Mouse (Mus musculus) CH12.LX (cell line): ENCODE measurements around the gene Mroh2a.

Experiments used
- CHD2 ChIP-seq: IDR thresholded peaks from 2 replicates; pipeline ENCODE4 v1.6.1; 2011; ENCODE audit warnings: low read length, improper control_type of control experiment
- CTCF ChIP-seq, 2 experiments: IDR thresholded peaks in 1 of 2; conservative IDR thresholded peaks in 1 of 2; 2 replicates each; pipeline ENCODE4 v1.5.1; 2011 to 2012; ENCODE audit warnings: low read depth in 2 of 2, low read length in 2 of 2, improper control_type of control experiment in 1 of 2, inconsistent platforms in 1 of 2, mild to moderate bottlenecking in 1 of 2, moderate library complexity in 1 of 2
- EP300 ChIP-seq: IDR thresholded peaks from 2 replicates; pipeline ENCODE4 v1.6.1; 2011; ENCODE audit warnings: low read length, improper control_type of control experiment
- GABPA ChIP-seq: IDR thresholded peaks from 2 replicates; pipeline ENCODE4 v1.6.1; 2012; ENCODE audit warnings: low read depth, low read length, improper control_type of control experiment, inconsistent platforms; ENCODE audit not compliant: insufficient replicate concordance
- MXI1 ChIP-seq: IDR thresholded peaks from 2 replicates; pipeline ENCODE4 v1.6.1; 2011; ENCODE audit warnings: mild to moderate bottlenecking, low read depth, low read length, improper control_type of control experiment
- NRF1 ChIP-seq: IDR thresholded peaks from 2 replicates; pipeline ENCODE4 v1.6.1; 2014; ENCODE audit warnings: low read depth, mild to moderate bottlenecking, inconsistent platforms, low read length, improper control_type of control experiment, moderate library complexity
- POLR2A ChIP-seq: IDR thresholded peaks from 2 replicates; pipeline ENCODE4 v1.6.1; 2011; ENCODE audit warnings: low read depth, mild to moderate bottlenecking, improper control_type of control experiment, low read length
- POLR2AphosphoS2 ChIP-seq: IDR thresholded peaks from 2 replicates; pipeline ENCODE4 v1.6.1; 2011; ENCODE audit warnings: low read depth, low read length, improper control_type of control experiment
- RAD21 ChIP-seq: IDR thresholded peaks from 2 replicates; pipeline ENCODE4 v1.6.1; 2011; ENCODE audit warnings: low read depth, mild to moderate bottlenecking, low read length, improper control_type of control experiment, moderate library complexity
- TCF12 ChIP-seq: IDR thresholded peaks from 2 replicates; pipeline ENCODE4 v1.6.1; 2014; ENCODE audit warnings: low read depth, mild to moderate bottlenecking, inconsistent platforms, low read length, improper control_type of control experiment
- USF1 ChIP-seq: IDR thresholded peaks from 2 replicates; pipeline ENCODE4 v1.6.1; 2014; ENCODE audit warnings: low read depth, mild to moderate bottlenecking, inconsistent platforms, low read length, improper control_type of control experiment

GRCm38 (mm10) chr1:88289152-88289551, 62.4 kb downstream of the Mroh2a start:
- TF ChIP-seq GABPA: no peak
- TF ChIP-seq CTCF (conservative IDR thresholded peaks at IDR 0.05 in 1 of 2, IDR thresholded peaks at IDR 0.05 in 1 of 2; ENCODE audit: low read depth in 2 of 2, low read length in 2 of 2): no peak
- TF ChIP-seq MXI1: no peak
- TF ChIP-seq USF1: no peak
- no peak for TF ChIP-seq NRF1
- no peak for TF ChIP-seq POLR2A
- TF ChIP-seq RAD21: no peak
- no peak for TF ChIP-seq POLR2AphosphoS2
- TF ChIP-seq EP300: no peak
- TF ChIP-seq TCF12: no peak
- TF ChIP-seq CHD2: no peak
